In genomic region chr10:69335195-69335536, GRCm38 (mm10) we compare ENCODE assay signal across 9 mouse cellular contexts. TPM values are rescaled to one million over a fixed set of nuclear protein-coding genes. Genes with fewer than 3 reads are reported as not detected.
DNase-seq lines count a peak whose midpoint lies in the region; ATAC-seq lines count a peak whose summit lies in the region.
"Had no signal": no experiment of that assay in that cellular context is flagged by ENCODE, and none has a peak within 500 bp of the region (broad histone marks: within the 10 kb centered on the region; RNA-seq: fewer than 3 reads in every experiment).

No protein-coding gene starts in this region.

- 43% methylated on average over 7 of the region's 7 CpGs for WGBS in hindbrain, embryonic 14.5 days
- WGBS in hindbrain, embryonic 10.5 days: 76% methylated on average over 7 of the region's 7 CpGs
- 44% methylated on average over 7 of the region's 7 CpGs for WGBS in neural tube, embryonic 13.5 days
- WGBS in intestine, embryonic 15.5 days: 57% methylated on average over 7 of the region's 7 CpGs

- ATAC-seq in hindbrain, embryonic 14.5 days (ENCODE audit: low FRiP score): no peak
- ATAC-seq in neural tube, embryonic 13.5 days (ENCODE audit: low read depth): no peak
- ATAC-seq in intestine, embryonic 15.5 days: no peak; the same call in 1 of the 2 replicates
- ATAC-seq: liver, embryonic 12.5 days had no signal

- H3K9me3 ChIP-seq in hindbrain, embryonic 14.5 days (ENCODE audit: control insufficient read depth, low read length): no peaks in the 10 kb centered on the region
- no peaks in the 10 kb centered on the region for H3K9me3 ChIP-seq in hindbrain, embryonic 10.5 days
- no peaks in the 10 kb centered on the region for H3K9me3 ChIP-seq in neural tube, embryonic 13.5 days
- no peaks in the 10 kb centered on the region for H3K9me3 ChIP-seq in intestine, embryonic 15.5 days
- H3K9me3 ChIP-seq: liver, embryonic 12.5 days had no signal

- H3K27ac ChIP-seq in hindbrain, embryonic 14.5 days: peak overlapping the region; percentile 51
- no peak overlapping the region for H3K27ac ChIP-seq in hindbrain, embryonic 10.5 days
- H3K27ac ChIP-seq in neural tube, embryonic 13.5 days (replicated peaks): peak overlapping the region; percentile 39
- H3K27ac ChIP-seq in intestine, embryonic 15.5 days: peak overlapping the region; percentile 52
- H3K27ac ChIP-seq: liver, embryonic 12.5 days had no signal

- no peak overlapping the region for H3K4me3 ChIP-seq in hindbrain, embryonic 14.5 days (replicated peaks; ENCODE audit: low read length)
- no peak overlapping the region for H3K4me3 ChIP-seq in hindbrain, embryonic 10.5 days
- H3K4me3 ChIP-seq in neural tube, embryonic 13.5 days: no peak overlapping the region
- H3K4me3 ChIP-seq in intestine, embryonic 15.5 days (replicated peaks): no peak overlapping the region
- H3K4me3 ChIP-seq: liver, embryonic 12.5 days had no signal

- DNase-seq in hindbrain, embryonic 14.5 days (ENCODE audit: low spot score): no peak
- DNase-seq in hindbrain, embryonic 10.5 days (ENCODE audit: low spot score): no peak
- no peak for DNase-seq in neural tube, embryonic 10.5 days (ENCODE audit: extremely low spot score, low spot score)
- no peak for DNase-seq in cerebellum, postnatal 36 days
- no peak for DNase-seq in B cell, adult 2 months
- DNase-seq: heart, postnatal 4 days had no signal

- no peaks in the 10 kb centered on the region for H3K27me3 ChIP-seq in hindbrain, embryonic 14.5 days (ENCODE audit: control insufficient read depth, insufficient read depth, low read length)
- H3K27me3 ChIP-seq in hindbrain, embryonic 10.5 days (ENCODE audit: insufficient read depth, poor library complexity, severe bottlenecking): no peaks in the 10 kb centered on the region
- no peaks in the 10 kb centered on the region for H3K27me3 ChIP-seq in neural tube, embryonic 13.5 days
- H3K27me3 ChIP-seq in intestine, embryonic 15.5 days (replicated peaks): no peaks in the 10 kb centered on the region
- H3K27me3 ChIP-seq: liver, embryonic 12.5 days had no signal

- no peak overlapping the region for H3K9ac ChIP-seq in hindbrain, embryonic 14.5 days
- no peak overlapping the region for H3K9ac ChIP-seq in neural tube, embryonic 13.5 days
- no peak overlapping the region for H3K9ac ChIP-seq in intestine, embryonic 15.5 days
- H3K9ac ChIP-seq: liver, embryonic 12.5 days had no signal

- H3K4me1 ChIP-seq in hindbrain, embryonic 14.5 days (replicated peaks; ENCODE audit: control insufficient read depth, insufficient read depth, low read length): no peaks in the 10 kb centered on the region
- no peaks in the 10 kb centered on the region for H3K4me1 ChIP-seq in hindbrain, embryonic 10.5 days (replicated peaks)
- H3K4me1 ChIP-seq in neural tube, embryonic 13.5 days (replicated peaks): peaks cover 16% of the 10 kb centered on the region; the same call in 1 of the 2 replicates
- no peaks in the 10 kb centered on the region for H3K4me1 ChIP-seq in intestine, embryonic 15.5 days (replicated peaks)
- H3K4me1 ChIP-seq: liver, embryonic 12.5 days had no signal

- H3K4me2 ChIP-seq in hindbrain, embryonic 14.5 days (replicated peaks): 0 out of 2 replicates have a peak overlapping the region, but pooled peaks have one; percentile 3
- no peak overlapping the region for H3K4me2 ChIP-seq in neural tube, embryonic 13.5 days
- H3K4me2 ChIP-seq in intestine, embryonic 15.5 days (replicated peaks): no peak overlapping the region
- H3K4me2 ChIP-seq: liver, embryonic 12.5 days had no signal

- H3K36me3 ChIP-seq in hindbrain, embryonic 14.5 days (replicated peaks; ENCODE audit: control insufficient read depth, insufficient read depth): no peaks in the 10 kb centered on the region
- peaks cover 74% of the 10 kb centered on the region for H3K36me3 ChIP-seq in hindbrain, embryonic 10.5 days
- peaks cover 16% of the 10 kb centered on the region for H3K36me3 ChIP-seq in neural tube, embryonic 13.5 days
- peaks cover 31% of the 10 kb centered on the region for H3K36me3 ChIP-seq in intestine, embryonic 15.5 days

RNA-seq across cellular contexts. Expression of gene Cdk1, which starts 17.6 kb away (rescaled TPM):
- 83.3 and 89.3 TPM in 2 replicates for polyA plus RNA-seq in hindbrain, embryonic 14.5 days (2014; fragmentation: Nextera tagmentation; extraction: Ambion mirVana)
- 410 and 491 TPM in 2 replicates for polyA plus RNA-seq in hindbrain, embryonic 10.5 days (2016; fragmentation: Nextera tagmentation; extraction: Ambion mirVana)
- polyA plus RNA-seq in neural tube, embryonic 13.5 days (2015; fragmentation: Nextera tagmentation; extraction: Ambion mirVana): 91.3 and 119 TPM in 2 replicates
- 414 and 444 TPM in 2 replicates for polyA plus RNA-seq in intestine, embryonic 15.5 days (2015; fragmentation: Nextera tagmentation; extraction: Ambion mirVana)
